Mouse (Mus musculus) spleen, adult 2 months (tissue): Measurements from ENCODE around the gene Steap3.

ENCODE experiments used
- CTCF ChIP-seq: fragments of 200-500 bp; IDR thresholded peaks from 2 replicates; pipeline ENCODE4 v1.5.1; 2011; ENCODE audit warnings: mild to moderate bottlenecking, inconsistent platforms; ENCODE audit not compliant: insufficient read depth, insufficient read length, insufficient replicate concordance; ENCODE audit errors: extremely low read depth
- POLR2A ChIP-seq: fragments of 200-500 bp; IDR thresholded peaks from 2 replicates; pipeline ENCODE4 v1.6.1; 2011; ENCODE audit warnings: low read depth, low read length, inconsistent platforms

GRCm38 (mm10) chr1:120170307-120170706, 102.2 kb downstream of the Steap3 start:
- TF ChIP-seq CTCF (no peak), POLR2A (no peak)
